Mouse (Mus musculus) mouse trophoblast stem cell (cell line): Measurements from ENCODE around the gene Ngef.

ENCODE experiments used
- in situ Hi-C, 2 experiments: fragments of 300-500 bp; cut with MseI, MboI; formaldehyde crosslinking; loops; 2 replicates in 1 of 2; 3 replicates in 1 of 2; pipeline ENCODE4 v1.15.1; 2025

Ngef gene

GRCm38 (mm10) chr1:87573800-87574215 is at the start of gene Ngef:
TSS of gene Ngef (minus strand) at chr1:87573870.
- in situ Hi-C loops: no loop called here

GRCm38 (mm10) chr1:87621858-87622279 is 48.2 kb upstream of the Ngef start:
- in situ Hi-C loops: no loop called here

- in situ Hi-C loops: no loop called here
Measured at GRCm38 (mm10) chr1:87621146-87621857, 47.6 kb upstream of the Ngef start.

GRCm38 (mm10) chr1:87620693-87621092 is 47.0 kb upstream of the Ngef start:
- in situ Hi-C loops: no loop called here

- in situ Hi-C loops: no loop called here
Measured at GRCm38 (mm10) chr1:87620211-87620668, 46.6 kb upstream of the Ngef start, which contains the start of gene Inpp5d. TSS of gene Inpp5d (plus strand) at chr1:87620312.

- in situ Hi-C loops: no loop called here
Measured at GRCm38 (mm10) chr1:87614576-87615295, 41.1 kb upstream of the Ngef start.

- in situ Hi-C loops: no loop called here
Measured at GRCm38 (mm10) chr1:87608416-87609046, 34.9 kb upstream of the Ngef start.

- in situ Hi-C loops: no loop called here
Measured at GRCm38 (mm10) chr1:87607385-87608091, 33.9 kb upstream of the Ngef start.

GRCm38 (mm10) chr1:87605296-87605695 is 31.6 kb upstream of the Ngef start:
- in situ Hi-C loops: no loop called here

- in situ Hi-C loops: no loop called here
Measured at GRCm38 (mm10) chr1:87603389-87603788, 29.7 kb upstream of the Ngef start.

- in situ Hi-C loops: no loop called here
Measured at GRCm38 (mm10) chr1:87601801-87602200, 28.1 kb upstream of the Ngef start.

- in situ Hi-C loops: no loop called here
Measured at GRCm38 (mm10) chr1:87600533-87600932, 26.9 kb upstream of the Ngef start.

GRCm38 (mm10) chr1:87594671-87595070 is 21.0 kb upstream of the Ngef start:
- in situ Hi-C loops: no loop called here

- in situ Hi-C loops: no loop called here
Measured at GRCm38 (mm10) chr1:87594261-87594660, 20.6 kb upstream of the Ngef start.

- in situ Hi-C loops: no loop called here
Measured at GRCm38 (mm10) chr1:87589980-87590379, 16.3 kb upstream of the Ngef start.

- in situ Hi-C loops: no loop called here
Measured at GRCm38 (mm10) chr1:87589162-87589561, 15.5 kb upstream of the Ngef start.

GRCm38 (mm10) chr1:87580824-87581223 is 7.2 kb upstream of the Ngef start:
- in situ Hi-C loops: no loop called here

- in situ Hi-C loops: no loop called here
Measured at GRCm38 (mm10) chr1:87578965-87579364, 5.3 kb upstream of the Ngef start.

- in situ Hi-C loops: no loop called here
Measured at GRCm38 (mm10) chr1:87574785-87575184, 1.1 kb upstream of the Ngef start.

GRCm38 (mm10) chr1:87574353-87574752 is 683 bp upstream of the Ngef start:
- in situ Hi-C loops: no loop called here

GRCm38 (mm10) chr1:87573261-87573660 is 409 bp downstream of the Ngef start:
- in situ Hi-C loops: no loop called here

GRCm38 (mm10) chr1:87568398-87568797 is 5.3 kb downstream of the Ngef start:
- in situ Hi-C loops: no loop called here
